13 mouse cellular contexts compared by ENCODE assay signal in genomic region chr4:34725710-34726109, GRCm38 (mm10). TPM values are rescaled to one million over a fixed set of nuclear protein-coding genes. Genes with fewer than 3 reads are reported as not detected.
"Had no signal": no experiment of that assay in that cellular context is flagged by ENCODE, and none has a peak within 500 bp of the region (broad histone marks: within the 10 kb centered on the region; RNA-seq: fewer than 3 reads in every experiment).

No protein-coding gene starts in this region.

RNA-seq across cellular contexts. Expression of gene Cfap206, which starts 4.3 kb away (rescaled TPM):
- polyA plus RNA-seq: small intestine, adult 2 months; spleen, adult 2 months had no signal

RNA-seq across cellular contexts. Expression of gene Gm136, which starts 30.4 kb away (rescaled TPM):
- total RNA-seq: neutrophil, adult 5-6 weeks had no signal
- polyA plus RNA-seq: neural tube, embryonic 13.5 days; neural tube, embryonic 14.5 days; neural tube, embryonic 15.5 days; small intestine, adult 2 months; spleen, adult 2 months; stomach, embryonic 14.5 days; stomach, embryonic 15.5 days; stomach, embryonic 16.5 days; stomach, postnatal 0 days; thymus, adult 2 months; thymus, postnatal 0 days; urinary bladder, adult 2 months had no signal
